Mouse (Mus musculus): ENCODE measurements around the gene Slx4ip. TPM values are rescaled to one million over a fixed set of nuclear protein-coding genes. Genes with fewer than 3 reads are reported as not detected.

Slx4ip gene
- total RNA-seq, 2 experiments from 2014 or later: 7.9 to 15.5 TPM

- ATAC-seq (replicated peaks; ENCODE audit: low FRiP score, poor library complexity, severe bottlenecking): no peak
Observed at GRCm38 (mm10) chr2:137092523-137093297, 201.7 kb downstream of the Slx4ip start.

- ATAC-seq (replicated peaks; ENCODE audit: low FRiP score, poor library complexity, severe bottlenecking): no peak
Observed at GRCm38 (mm10) chr2:137093298-137093630, 202.2 kb downstream of the Slx4ip start.

- ATAC-seq (replicated peaks; ENCODE audit: low FRiP score, poor library complexity, severe bottlenecking): no peak
Observed at GRCm38 (mm10) chr2:137094301-137094700, 203.3 kb downstream of the Slx4ip start.

- no peak for ATAC-seq (replicated peaks; ENCODE audit: low FRiP score, poor library complexity, severe bottlenecking)
Observed at GRCm38 (mm10) chr2:137096981-137097460, 206.0 kb downstream of the Slx4ip start.

- ATAC-seq (replicated peaks; ENCODE audit: low FRiP score, poor library complexity, severe bottlenecking): no peak
Observed at GRCm38 (mm10) chr2:137098269-137099035, 207.4 kb downstream of the Slx4ip start.

- no peak for ATAC-seq (replicated peaks; ENCODE audit: low FRiP score, poor library complexity, severe bottlenecking)
Observed at GRCm38 (mm10) chr2:137099211-137099734, 208.3 kb downstream of the Slx4ip start.

GRCm38 (mm10) chr2:137101074-137101473 is 210.1 kb downstream of the Slx4ip start:
- no peak for ATAC-seq (replicated peaks; ENCODE audit: low FRiP score, poor library complexity, severe bottlenecking)

- ATAC-seq (replicated peaks; ENCODE audit: low FRiP score, poor library complexity, severe bottlenecking): no peak
Observed at GRCm38 (mm10) chr2:137107203-137107602, 216.2 kb downstream of the Slx4ip start.

- no peak for ATAC-seq (replicated peaks; ENCODE audit: low FRiP score, poor library complexity, severe bottlenecking)
Observed at GRCm38 (mm10) chr2:137107946-137108345, 216.9 kb downstream of the Slx4ip start.

GRCm38 (mm10) chr2:137109321-137110213 is 218.5 kb downstream of the Slx4ip start:
- no peak for ATAC-seq (replicated peaks; ENCODE audit: low FRiP score, poor library complexity, severe bottlenecking)

GRCm38 (mm10) chr2:137110214-137110898 is 219.3 kb downstream of the Slx4ip start:
- ATAC-seq (replicated peaks; ENCODE audit: low FRiP score, poor library complexity, severe bottlenecking): no peak

- ATAC-seq (replicated peaks; ENCODE audit: low FRiP score, poor library complexity, severe bottlenecking): no peak
Observed at GRCm38 (mm10) chr2:137113288-137114061, 222.5 kb downstream of the Slx4ip start.

- ATAC-seq (replicated peaks; ENCODE audit: low FRiP score, poor library complexity, severe bottlenecking): no peak
Observed at GRCm38 (mm10) chr2:137114248-137115096, 223.5 kb downstream of the Slx4ip start.

- no peak for ATAC-seq (replicated peaks; ENCODE audit: low FRiP score, poor library complexity, severe bottlenecking)
Observed at GRCm38 (mm10) chr2:137115241-137116024, 224.4 kb downstream of the Slx4ip start.

GRCm38 (mm10) chr2:137116025-137116674 is 225.1 kb downstream of the Slx4ip start, which contains the start of gene Jag1:
Jag1 (minus strand) TSS chr2:137116644.
- ATAC-seq (replicated peaks; ENCODE audit: low FRiP score, poor library complexity, severe bottlenecking): no peak

GRCm38 (mm10) chr2:137116675-137117320 is 225.8 kb downstream of the Slx4ip start:
- ATAC-seq (replicated peaks; ENCODE audit: low FRiP score, poor library complexity, severe bottlenecking): no peak; the same call in 1 of the 2 replicates

Measured in erythroid progenitor cell, adult 5-6 weeks (primary cell).